Mouse (Mus musculus): Measurements from ENCODE around the gene Slc35f1. TPM values are rescaled to one million over a fixed set of nuclear protein-coding genes. Genes with fewer than 3 reads are reported as not detected.
A peak's percentile ranks its signal among the peaks of the same experiment; 100 is the strongest.
"Not testable (repeated sequence)": the region's sequence is repeated elsewhere in the genome, so short reads cannot be mapped to it uniquely, and the experiment has no call there.

Gene Slc35f1
- total RNA-seq, 2 experiments from 2014 or later: 49.9 to 50.2 TPM

DNA sequence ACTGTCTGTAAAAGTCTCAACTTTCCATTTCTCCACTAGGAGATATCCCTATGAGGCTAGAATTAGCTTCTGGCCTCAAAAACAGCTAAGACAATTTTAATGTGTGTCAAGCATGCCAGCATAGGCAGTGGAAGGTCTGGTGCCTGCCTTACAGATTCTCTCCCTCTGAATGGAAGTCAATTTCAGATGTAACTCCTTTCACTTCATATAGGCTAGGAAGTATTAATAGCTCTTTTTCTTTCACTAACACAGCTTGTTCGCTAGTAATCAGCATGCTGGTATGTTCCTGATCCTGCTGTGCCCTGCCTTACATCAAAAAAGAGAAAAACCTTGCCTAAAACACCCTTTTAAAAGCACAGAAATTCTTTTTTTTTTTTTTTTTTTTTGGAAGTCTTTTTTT lies 70.2 kb downstream of the Slc35f1 start:
- intact Hi-C loops (cut with DNase I): no loop called here
- no peak for DNase-seq (ENCODE audit: low spot score in 2 of 2)

DNA sequence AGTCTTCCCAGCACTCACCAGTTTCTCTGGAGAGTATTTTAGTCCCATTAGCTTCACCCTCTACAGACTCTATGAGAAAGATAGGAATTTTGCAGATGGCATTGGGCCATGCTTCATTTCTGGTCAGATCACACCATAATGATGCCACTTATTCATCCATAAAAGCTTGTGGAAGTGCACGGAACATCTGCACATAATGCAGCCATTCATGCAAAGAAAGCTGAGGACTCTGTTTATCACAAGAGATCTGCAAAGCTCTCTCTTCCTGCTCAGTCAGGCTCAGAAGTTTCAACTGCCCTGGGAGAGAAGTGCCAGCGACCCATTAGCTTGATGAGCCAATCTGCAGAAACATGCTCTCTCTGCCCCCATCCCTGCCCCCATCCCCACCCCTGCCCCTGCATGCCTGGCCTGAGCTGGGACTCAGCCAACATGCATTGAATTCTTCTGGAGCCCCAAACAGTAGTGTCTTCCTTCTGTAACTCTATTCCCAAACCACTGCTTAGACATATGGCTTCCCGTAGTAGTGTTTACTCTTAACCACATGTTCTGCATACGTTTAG lies 89.7 kb downstream of the Slc35f1 start:
- no peak for DNase-seq (ENCODE audit: low spot score in 2 of 2)
- intact Hi-C loops (cut with DNase I): no loop called here

DNA sequence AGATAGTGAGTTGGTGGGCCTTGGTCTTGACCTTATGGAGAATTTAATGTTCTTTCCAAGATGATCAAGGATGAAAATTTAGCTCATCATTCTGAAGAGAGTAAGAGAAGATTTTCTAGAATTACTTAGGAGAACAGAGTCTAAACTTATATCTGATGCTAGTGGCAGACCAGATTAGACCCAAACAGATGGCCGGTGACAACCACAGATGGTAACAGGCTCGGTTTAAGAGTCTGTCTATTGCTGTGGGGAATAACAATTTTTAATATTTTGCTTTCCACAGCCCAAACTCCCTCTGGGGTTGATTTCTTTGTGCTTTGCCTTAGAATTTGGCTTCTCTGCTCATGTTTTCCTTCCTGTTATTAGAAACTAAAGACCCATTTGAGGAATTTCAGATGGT lies 96.7 kb downstream of the Slc35f1 start:
- intact Hi-C loops (cut with DNase I): no loop called here
- peak; percentile 46 to 60 for DNase-seq (ENCODE audit: low spot score in 2 of 2)

DNA sequence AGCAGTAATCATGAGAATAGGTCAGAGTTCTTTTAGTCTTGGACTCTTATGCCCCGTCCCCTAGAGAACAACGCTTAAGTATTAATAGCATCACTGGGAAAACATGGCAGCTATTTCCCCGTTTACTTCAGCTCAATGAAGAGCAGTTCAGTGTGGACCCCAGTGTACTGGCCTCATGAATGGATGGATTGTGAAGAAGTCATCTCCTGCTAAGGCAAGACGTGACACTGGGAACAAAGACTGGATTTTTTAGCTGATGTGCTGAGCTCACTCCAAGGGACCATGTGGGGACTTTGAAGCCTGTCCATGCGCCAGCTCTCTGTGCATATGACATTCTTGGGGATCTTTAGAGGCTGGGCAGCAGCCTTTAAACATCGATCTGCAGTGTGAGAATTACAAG lies 101.2 kb downstream of the Slc35f1 start:
- no peak for DNase-seq (ENCODE audit: low spot score in 2 of 2)
- intact Hi-C loops (cut with DNase I): no loop called here

DNA sequence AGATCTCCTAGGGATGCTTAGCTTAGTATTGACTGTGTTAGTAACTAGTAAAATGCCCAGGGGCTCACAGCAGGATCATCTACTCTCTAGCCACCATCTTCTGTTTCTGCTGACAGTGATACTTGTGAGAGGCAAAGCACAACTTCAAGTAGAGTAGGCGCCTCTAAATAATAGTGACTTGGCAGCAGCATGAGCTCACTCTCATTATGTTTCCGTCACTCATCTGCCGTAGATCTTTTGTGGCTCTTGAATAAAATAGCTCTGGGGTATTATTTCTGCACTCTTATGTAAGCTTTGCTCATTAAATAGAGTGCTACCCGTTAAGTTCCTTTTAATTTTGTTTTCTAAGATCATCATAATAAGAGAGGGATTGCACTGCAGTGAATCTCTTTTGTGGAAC lies 107.1 kb downstream of the Slc35f1 start:
- DNase-seq (ENCODE audit: low spot score in 2 of 2): no peak
- intact Hi-C loops (cut with DNase I): no loop called here

DNA sequence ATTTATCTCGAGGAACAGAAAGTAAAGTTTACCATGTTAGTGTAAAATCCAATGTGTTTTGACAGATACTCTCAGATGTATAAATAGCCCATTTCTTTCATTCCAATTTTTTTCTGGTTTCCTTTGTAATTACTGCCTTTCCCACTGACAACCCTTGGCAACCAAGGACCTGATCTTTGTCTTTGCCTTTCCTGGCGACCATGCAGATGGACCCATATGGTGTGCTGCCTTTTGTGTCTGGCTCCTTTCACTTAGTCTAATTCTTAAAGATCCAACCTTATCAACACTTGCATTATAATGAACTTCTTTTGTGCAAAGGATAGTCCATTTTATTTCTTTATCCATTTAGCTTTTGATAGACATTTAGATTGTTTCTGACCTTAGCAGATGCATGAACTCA lies 117.5 kb downstream of the Slc35f1 start:
- intact Hi-C loops (cut with DNase I): no loop called here
- no peak for DNase-seq (ENCODE audit: low spot score in 2 of 2)

DNA sequence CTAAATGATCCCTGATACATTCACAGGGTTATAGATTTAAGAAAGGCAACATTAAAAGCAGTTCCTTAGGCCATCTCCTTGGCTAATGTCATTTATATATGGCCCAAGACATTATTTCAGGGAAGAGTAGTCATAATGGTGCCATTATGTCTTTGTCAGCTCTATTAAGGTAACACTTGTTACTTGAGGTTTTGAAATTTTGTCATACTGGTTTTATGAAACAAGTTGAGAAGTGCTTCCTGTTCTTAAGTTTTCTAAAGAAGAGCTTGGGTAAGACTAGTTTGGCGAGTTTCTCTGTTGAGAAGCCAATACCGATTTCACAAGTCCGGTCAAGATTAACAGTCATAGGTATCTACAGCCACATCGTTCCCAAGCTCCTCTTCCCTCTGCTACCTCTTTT lies 122.5 kb downstream of the Slc35f1 start:
- DNase-seq (ENCODE audit: low spot score in 2 of 2): no peak
- intact Hi-C loops (cut with DNase I): no loop called here

DNA sequence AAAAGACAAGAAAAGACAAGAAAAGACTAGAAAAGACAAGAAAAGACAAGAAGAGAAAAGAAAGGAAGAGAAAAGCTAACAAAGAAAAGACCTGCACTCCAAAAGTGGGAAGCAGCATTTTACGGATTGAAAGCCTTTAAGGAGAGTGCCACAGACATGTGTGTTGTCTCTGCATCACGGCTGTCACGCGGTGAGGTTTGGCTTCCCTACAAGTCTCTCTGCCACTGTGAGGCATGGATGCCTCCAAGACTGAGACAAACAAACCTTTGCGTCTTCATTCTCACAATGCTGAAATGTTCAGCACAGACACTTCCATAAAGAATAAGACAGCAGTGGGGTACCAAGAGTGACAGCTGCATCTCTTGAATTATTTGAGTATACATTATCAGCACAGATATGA lies 124.0 kb downstream of the Slc35f1 start:
- intact Hi-C loops (cut with DNase I): no loop called here
- DNase-seq (ENCODE audit: low spot score in 2 of 2): no peak

DNA sequence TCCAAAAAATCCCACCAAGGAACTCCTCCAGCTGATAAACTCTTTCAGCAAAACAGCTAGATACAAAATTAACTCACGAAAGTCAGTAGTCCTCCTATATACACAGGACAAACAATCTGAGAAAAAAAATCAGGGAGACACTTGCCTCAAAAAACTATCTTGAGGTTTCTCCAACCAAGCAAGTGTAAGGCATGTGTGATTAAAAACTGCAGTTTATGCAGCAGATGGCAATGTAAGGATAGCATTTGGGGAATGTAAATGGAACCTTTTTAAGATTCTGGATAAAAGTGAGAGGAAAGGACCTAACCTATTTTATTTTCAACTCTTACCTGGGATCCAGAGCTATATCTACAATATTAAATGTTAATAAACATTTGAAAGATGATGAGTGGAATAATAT lies 129.3 kb downstream of the Slc35f1 start:
- no peak for DNase-seq (ENCODE audit: low spot score in 2 of 2)
- intact Hi-C loops (cut with DNase I): no loop called here

DNA sequence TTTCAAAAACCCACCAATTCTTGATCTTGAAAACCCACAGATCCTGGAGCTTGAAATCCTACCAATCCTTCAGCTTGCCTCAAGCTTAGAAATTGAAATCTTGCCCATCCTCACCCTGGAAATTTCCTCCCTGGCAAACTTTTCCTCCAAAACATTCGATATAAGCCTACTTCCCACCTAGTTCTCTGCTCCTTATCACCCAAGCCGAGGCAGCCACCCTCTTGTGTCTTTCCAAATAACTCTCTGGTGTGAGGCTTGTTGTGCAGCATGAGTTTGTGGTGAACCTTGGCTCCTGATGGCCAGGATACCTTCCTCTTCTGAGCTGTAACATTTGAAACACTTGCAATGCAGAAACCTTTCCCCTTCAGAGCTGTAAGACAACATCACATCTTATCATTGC lies 132.6 kb downstream of the Slc35f1 start:
- intact Hi-C loops (cut with DNase I): no loop called here
- no peak for DNase-seq (ENCODE audit: low spot score in 2 of 2)

DNA sequence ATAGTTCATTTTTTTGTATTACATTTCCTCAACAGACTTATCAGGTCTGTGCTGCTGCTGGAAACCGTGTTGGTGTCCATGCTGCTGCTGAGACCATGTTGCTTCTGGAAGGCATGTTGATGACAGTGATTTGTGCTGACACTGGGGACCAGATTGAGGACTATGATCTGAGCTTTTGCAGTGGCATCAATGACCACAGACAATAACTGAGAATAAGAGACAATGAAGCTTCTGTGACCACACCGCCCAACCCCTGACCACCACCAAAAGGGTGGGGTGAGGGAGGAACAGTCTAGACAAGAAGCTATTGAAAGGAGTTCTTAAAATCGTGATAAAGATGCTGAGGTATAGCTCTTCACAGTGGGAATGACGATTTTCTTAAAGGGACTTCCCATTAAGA lies 135.4 kb downstream of the Slc35f1 start:
- intact Hi-C loops (cut with DNase I): no loop called here

DNA sequence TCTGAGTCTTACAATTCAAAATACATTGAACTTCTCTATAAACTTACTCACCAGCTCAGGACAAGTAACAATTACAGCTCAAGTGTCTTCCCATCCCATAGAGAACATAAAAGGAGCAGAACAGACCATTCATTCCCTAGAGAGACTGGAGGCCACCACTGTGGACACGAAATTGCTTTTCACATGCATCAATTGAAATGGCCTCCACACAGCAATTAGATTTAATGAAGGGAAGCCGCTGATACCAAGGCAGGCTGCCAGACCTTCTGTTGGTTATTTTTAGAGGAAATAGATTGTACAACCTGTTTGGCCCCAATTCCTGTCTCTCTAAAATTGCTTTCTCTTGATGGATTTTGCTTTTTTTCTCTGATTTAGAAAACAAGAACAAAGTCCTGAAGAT lies 150.5 kb downstream of the Slc35f1 start:
- intact Hi-C loops (cut with DNase I): no loop called here
- no peak for DNase-seq (ENCODE audit: low spot score in 2 of 2)

More for the DNA sequence above, 135.4 kb downstream of the Slc35f1 start:
- no peak for DNase-seq (ENCODE audit: low spot score in 2 of 2)

DNA sequence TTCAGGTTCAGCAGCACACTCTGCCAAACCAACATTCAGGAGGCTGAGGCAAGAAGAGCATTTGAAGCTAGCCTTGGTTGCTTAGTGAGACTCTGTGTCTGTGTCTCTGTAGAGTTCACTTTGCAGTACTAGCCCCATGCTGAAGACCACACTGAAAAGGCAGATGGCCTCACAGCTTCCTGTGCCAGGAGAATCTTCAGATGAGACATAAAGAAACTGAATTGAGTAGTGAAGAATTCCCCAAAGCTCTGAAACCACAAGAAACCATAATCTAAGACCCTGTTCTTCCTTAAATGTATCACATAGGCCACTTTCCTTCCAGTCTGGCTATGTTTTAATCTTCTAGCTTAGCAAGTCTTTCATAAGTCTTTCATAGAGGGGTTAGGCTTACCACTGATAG lies 161.7 kb downstream of the Slc35f1 start:
- no peak for DNase-seq (ENCODE audit: low spot score in 2 of 2)
- intact Hi-C loops (cut with DNase I): no loop called here

DNA sequence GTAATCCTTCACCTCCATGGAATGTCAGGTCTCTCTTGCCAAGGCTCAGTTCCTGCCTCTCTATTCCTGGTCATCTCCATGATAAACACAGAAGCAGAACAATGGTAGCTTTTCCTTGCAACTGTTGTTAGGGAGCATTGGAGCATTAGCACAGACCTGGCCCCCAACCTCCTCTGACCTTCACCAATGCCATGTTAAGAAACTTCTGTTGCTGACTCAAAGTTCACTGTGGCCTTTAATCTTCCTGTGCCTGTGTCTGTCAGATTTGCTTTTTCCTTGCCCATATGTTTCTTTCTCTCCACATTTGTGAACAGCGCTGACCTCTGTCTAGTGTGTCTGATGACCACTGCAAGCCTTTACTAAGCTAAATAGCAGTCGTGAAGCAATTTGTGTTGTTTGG lies 170.5 kb downstream of the Slc35f1 start:
- intact Hi-C loops (cut with DNase I): no loop called here
- no peak for DNase-seq (ENCODE audit: low spot score in 2 of 2)

DNA sequence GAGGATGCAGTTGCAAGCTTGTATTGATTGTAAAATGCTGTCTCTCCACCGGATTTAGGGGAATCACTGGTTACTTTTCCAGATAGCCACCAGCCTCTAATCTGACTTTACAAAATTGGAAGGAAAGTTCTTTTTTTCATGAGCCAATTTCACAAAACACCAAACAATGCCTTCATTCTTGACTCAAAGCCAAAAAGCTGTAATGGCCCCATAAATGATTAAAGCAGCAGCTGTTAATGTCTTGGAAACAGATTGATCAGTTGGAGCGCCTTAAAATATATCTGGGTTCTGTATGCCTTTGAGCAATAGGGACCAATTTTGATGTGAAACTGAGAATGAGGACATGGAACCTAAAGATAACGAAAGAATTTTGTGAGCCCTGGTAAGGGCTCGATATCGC lies 174.6 kb downstream of the Slc35f1 start:
- intact Hi-C loops (cut with DNase I): no loop called here
- DNase-seq (ENCODE audit: low spot score in 2 of 2): no peak

DNA sequence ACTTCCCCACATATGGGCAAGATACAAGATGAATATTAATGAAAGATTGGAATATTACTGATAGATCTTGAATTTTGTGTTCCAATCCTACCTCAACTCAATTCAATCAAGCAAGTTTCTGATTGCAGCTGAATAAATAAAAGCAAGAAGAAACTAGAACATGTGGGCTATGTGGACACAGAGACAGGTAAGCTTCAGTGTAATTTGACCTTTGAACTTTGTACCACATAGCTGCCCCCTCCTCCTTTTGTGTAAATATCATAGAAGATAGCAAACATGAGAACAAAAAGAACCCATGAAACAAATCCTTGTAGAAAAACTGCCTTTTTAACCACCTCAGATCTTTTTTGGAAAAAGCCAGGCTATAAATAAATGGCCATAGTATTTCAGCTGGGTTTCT lies 180.8 kb downstream of the Slc35f1 start:
- intact Hi-C loops (cut with DNase I): no loop called here
- no peak for DNase-seq (ENCODE audit: low spot score in 2 of 2)

DNA sequence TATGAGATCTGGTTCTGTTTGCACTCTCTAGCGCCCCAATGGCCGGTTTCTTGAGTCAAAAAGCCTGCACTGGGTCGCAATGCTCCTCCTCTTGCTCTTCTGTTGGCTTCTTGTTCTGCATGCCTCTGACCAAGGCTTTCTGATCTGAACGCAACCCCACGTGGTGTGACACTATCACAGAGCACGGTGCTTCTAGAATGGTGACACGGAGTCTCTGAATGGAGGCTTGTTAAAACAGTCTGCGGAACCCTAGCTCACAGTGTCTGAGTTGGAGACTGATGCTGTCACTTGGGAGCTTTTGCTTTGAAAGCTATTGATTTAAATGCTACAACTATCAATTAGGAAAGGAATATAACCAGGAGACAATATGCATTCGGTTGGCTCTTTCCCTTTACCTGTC lies 183.8 kb downstream of the Slc35f1 start:
- no peak for DNase-seq (ENCODE audit: low spot score in 2 of 2)
- intact Hi-C loops (cut with DNase I): no loop called here

DNA sequence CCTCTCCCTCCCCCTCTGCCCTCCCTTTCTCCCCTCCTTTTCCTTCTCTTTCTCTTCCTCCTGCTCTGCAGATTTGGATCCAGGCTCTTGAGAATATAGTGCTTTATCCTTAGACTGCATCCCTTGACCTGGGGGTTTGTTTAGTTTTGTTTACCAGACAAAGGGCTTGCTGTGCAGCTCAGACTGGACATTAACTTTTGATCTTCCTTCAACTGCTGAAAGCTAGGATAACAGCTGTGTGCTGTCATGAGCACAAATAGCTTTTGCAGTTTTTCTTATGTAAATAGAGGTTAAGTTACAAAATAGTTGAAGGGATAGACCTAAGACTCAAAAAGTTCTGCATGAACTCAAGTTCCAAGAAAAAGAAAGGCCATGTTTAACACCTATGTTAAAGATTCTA lies 184.4 kb downstream of the Slc35f1 start:
- intact Hi-C loops (cut with DNase I): no loop called here

DNA sequence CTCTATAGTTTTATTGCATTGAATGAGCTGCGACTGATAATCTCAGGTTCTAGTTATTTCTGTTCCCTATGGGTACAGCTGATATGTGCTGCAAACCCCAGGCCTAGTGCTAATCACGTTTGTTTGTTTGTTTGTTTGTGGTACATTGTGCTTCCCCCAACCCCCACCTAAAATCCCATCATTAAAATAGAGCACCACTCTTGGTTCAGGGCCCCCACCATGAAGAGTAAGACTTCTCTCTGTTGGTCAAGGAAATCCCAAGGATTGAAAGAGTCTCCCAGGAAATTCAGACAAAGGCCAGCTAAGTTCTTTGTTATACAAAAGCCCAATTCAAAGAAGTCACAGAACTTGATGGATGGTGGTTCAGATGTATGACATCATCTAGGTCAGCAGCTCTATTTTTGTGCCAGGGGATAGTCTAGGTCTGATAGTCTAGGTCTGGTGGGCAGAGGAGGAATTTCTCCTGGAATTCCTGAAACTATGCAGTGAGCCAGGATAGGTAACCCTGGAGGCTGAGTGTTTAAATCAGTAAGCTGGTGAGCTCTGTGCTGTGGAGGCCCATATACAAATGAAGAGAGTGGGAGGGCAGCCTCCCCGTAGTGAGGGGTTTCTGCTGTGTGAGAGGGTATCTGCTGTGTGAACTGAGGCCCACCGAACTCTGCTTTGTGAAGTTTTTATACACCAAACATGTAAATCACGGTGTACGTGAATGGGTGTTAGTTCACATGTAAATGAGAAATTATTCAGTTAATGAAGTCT lies 187.1 kb downstream of the Slc35f1 start:
- no peak for DNase-seq (ENCODE audit: low spot score in 2 of 2)
- intact Hi-C loops (cut with DNase I): no loop called here

More for the DNA sequence above, 184.4 kb downstream of the Slc35f1 start:
- no peak for DNase-seq (ENCODE audit: low spot score in 2 of 2)

DNA sequence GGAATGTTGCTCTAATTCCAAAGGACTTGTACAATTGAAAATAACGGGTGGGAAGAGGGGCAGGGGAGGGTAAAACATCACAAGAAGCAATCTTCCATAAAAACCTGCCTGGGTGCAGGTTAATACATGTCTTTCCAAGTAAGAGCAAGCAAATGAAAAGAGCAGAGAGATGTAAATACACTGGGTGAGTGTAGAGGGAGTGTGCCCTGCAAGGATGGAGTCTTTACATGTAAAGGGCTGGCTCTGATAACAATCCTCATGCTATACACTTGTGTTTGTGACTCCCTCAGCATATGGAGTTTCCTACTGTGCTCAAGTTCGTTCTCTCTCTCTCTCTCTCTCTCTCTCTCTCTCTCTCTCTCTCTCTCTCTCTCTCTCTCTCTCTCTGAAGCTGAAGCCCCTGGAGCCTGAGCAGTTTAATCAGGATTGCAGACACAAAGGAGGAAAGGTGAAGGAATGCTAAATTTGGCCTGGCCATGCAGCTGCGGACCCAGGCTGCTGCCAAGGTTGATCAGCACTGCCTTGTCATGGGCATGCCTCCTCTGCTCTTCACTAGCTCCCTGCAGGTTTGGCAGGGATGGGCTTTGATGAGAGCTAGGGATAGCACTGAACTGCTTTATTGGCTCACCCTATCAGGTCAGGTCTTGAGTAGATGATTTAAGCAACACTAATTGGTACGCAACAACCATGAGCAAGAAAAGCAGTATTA lies 187.9 kb downstream of the Slc35f1 start:
- intact Hi-C loops (cut with DNase I): no loop called here
- no peak for DNase-seq (ENCODE audit: low spot score in 2 of 2)

DNA sequence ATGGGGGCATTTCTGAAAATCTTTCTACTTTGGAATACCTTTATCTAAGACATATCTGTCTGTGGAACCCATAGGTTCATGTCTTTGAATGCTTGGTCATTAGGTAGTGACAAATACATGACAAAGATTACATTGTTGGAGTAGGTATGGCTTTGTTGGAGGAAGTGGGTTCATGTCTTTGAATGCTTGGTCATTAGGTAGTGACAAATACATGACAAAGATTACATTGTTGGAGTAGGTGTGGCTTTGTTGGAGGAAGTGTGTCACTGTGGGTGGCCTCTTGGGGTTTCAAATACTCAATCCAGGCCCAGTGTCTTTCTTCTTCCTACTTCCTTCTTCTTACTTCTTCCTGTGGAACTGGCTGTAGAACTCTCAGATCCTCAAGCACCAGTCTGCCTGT lies 206.4 kb downstream of the Slc35f1 start:
- DNase-seq (ENCODE audit: low spot score in 2 of 2); intact Hi-C loops (cut with DNase I): not testable (repeated sequence)

All from left cerebral cortex, postnatal 36 days (tissue).